Mouse (Mus musculus) cerebellum, postnatal 25 days (tissue): ENCODE results near the gene Eif3b.
A peak's percentile ranks its signal among the peaks of the same experiment; 100 is the strongest.

Experiments used
- DNase-seq, 2 experiments: peaks; one replicate each; pipeline ENCODE4 v3.0.0; 2021; ENCODE audit warnings: mixed read lengths in 2 of 2

The Eif3b gene

DNA sequence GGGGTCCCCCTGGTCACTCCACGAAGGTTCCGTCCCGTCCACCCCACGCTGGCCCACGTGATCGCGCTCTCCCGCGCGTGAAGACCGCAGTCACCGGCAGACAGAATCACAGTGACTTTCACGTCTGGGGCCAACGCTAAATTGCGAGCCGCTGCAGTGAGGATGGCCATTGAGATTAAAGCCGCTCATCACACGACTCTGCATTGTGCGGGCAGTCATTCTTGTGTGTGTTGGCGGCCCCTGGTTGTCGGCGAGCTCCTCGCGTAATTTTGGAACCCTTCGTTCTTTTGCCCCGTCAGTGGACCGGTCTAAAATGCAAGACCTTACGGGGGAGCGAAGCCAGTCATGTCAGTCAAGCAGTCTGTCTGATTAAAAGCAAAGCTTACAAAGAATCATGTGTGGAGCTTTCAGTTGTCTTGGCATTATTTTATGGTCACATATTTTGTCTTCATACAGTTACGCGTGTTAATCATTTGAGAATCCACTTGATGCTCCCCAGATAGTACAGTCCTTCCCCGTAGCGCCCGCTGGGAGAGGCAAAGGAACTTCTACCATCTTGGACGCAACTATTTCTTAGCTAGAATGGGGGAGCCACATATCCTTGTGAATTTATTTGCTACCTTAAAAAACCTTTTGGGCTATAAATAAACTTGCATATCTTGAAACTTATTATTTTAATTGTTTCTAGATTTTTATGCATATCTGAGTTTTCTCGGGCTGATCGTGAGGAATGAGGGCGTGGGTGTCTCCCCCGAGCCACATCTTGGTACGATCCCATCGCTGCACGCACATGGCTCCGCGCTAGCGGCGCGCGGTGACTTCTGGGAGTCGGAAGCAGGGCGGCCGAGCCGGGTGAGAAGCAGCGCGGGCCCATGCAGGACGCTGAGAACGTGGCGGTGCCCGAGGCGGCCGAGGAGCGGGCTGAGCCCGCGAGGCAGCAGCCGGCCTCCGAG, at the start of gene Eif3b:
TSS of gene Eif3b (plus strand) at position 840 of the 953 bp plus-strand sequence.
- DNase-seq = peak; percentile 93 to 94

DNA sequence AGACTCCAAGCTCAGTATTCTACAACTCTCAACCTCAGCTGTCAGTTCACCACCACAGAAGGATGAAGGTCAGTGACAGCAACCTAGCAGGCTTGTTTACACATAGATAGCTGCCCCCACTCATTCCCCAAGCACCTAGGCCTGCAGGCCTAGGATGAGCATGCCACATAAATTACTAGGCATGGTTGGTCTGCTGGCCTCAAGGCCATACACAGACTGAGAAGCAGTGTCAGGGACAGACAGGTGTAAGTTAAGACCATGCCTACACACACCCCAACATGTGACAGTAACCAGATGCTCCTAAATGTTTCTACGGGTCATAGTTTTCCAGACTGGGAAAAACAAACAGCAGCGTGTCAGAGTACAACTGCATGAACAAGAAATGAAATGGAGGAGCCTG, 49.7 kb upstream of the Eif3b start:
- no peak for DNase-seq

DNA sequence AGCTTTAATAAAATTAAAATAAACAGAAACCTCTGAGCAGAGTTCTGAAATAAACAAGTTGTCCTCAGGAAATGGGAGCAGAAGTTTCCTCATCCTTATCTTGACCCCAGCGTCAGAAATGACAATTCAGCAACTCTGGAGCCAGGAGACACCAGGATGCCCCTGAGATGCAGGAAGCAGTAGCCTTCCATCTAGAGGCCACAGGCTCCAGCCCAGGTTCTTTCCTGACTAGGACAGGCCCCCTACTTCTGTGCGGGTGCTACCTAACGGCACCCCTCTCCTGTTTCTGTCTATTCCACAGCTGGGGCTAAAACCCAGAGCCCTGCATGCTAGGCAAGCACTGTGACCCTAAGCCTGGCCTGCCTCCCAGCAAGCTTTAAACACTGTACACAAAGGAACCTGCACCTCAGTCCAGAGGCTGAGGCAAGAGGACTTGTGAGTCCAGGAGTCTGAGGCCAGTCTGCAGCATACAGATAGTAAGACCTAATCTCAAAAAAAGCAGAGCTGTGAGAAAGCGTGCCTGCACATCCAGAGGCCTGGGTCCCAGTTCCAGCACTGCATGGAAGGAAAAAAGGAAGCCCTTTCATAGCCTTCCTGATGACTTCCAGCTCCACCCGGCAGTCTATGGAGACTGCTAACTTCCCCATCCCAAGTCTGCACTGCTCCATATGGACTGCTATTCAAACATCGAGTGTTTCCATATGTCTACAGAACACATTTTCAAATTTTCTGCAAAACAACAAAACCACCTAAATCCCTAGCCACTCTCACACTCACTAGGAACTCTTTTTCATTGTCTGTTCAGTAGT, 48.5 kb upstream of the Eif3b start:
- no peak for DNase-seq

DNA sequence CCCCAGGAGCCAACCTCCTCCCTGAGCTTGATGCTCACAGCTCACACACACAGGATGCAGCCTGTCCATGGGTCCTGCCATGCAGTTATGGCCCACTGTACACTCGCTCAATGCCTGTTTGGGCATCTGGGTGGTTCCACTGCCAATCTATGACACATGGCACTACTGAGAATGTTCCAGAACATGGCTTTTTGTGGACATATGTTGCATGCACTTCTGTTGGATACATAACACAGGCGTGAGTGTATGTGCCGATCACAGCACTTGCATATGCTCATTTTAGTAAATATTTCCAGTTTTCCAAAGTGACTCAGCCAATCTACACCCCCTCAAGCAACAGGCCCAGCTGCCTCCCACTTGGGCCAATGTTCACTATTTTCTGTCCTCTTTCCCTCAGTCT, 47.5 kb upstream of the Eif3b start:
- no peak for DNase-seq

DNA sequence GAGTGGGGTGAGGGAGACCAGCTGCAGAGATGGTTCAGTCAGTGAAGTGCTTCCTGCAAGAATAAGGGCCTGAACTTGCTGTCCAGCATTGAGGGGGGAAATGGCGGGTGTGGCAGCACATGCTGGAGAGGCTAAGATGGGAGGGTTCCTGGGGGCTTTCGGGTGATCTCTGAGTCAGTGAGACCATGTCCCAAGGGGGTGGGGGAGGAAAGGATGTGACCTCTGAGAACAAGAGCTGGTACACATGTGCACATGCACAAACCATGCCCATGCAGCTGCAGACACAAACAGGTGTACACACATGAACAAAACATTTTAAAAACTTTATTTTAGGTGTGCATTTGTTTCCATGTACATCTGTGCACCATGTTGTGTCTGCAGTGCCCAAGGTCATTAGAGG, 45.4 kb upstream of the Eif3b start:
- no peak for DNase-seq

DNA sequence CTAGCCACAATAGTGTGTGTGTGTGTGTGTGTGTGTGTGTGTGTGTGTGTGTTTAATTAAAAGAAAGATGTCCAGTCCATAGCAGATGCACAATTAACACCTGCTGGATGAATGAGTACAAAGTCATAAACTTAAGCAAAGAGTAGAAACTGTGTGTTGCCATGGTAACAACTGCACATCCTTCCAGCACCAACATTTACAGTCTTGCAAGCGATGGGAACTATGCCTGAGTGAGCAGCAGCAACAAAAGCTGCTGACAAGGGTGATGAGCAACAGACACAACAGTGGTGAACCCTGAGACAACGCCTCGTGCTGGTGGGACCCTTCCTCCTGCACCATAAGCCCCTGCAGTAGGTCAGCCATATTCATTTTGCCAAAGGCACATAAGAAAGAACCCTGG, 44.9 kb upstream of the Eif3b start:
- DNase-seq = no peak

DNA sequence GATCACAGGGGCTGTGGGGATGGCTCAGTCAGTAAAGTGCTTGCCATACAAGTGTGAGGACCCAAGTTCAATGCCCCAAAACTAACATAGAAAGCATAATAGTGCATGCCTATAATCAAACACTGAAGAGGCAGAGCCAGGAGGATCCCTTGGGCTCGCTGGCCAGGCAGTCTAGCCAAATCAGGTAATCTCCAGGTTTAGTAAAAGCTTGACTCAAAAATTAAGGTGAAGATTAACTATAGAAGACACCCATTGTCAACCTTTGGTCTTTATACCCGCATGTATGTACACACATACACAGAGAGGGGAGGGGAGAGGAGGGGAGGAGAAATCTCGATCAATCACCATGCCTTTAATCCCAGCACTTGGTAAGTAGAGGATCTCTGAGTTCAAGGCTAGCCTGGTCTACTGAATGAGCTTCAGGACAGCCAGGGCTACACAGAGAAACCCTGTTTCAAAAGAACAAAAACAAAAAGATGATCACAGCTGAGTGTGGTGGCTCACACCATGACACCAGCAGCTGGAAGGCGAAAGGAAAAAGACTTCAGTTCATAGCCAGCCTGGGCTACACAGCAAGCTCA, 43.8 kb upstream of the Eif3b start:
- no peak for DNase-seq

DNA sequence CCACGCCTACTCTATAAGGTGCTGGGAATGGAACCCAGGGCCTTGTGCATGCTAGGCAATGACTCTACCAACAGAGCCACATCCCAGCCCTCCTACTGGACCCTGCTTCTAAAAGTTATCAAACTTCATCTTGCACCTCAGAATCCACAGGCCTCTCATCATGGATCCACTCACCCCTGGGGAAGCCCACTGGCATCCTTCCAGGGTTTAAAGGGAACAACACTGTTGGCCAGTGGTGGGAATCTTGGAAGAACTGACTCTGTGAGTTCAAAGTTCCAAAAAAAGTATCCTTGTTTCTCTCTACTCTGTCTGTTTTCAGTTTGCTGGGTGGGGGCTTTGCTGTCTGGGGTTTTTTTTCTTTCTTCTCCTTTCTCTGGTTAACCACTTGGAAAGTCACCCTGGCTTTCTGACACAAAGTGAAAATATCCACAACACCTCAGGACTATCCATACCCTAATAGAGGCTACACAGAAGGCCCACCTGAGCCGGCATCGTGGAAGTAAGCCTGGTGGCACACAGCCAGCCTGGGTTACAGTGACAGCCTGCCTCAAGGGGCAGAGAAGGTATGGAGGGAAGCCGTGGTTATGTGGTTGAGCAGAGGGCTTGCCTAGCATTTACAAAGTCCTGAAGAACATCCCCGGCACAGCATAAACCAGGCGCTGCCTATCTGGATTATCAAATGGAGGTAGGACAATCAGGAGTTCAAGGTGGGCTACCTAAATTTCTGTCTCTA, 40.8 kb upstream of the Eif3b start:
- peak in 1 of 2 experiments; percentile 28 for DNase-seq

DNA sequence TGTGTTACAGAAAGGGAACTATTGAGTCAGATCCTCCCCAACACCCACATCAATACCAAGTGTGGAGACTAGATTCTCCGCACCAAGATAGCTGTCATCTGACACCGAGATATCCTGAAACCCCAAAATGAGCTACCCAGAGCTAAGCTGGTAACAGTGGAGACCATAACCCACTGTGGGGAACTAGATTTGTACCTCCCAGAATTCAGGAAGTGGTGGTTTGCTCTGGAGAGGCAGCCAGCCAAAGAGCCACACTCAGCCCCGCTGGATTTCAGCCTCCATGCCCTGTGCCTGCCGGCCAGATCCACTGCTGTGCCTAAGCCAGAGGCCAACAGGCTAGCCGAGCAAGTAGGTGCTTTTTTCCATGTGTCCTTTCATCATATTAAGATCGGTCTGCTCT, 39.8 kb upstream of the Eif3b start:
- DNase-seq = peak in 1 of 2 experiments; percentile 13

DNA sequence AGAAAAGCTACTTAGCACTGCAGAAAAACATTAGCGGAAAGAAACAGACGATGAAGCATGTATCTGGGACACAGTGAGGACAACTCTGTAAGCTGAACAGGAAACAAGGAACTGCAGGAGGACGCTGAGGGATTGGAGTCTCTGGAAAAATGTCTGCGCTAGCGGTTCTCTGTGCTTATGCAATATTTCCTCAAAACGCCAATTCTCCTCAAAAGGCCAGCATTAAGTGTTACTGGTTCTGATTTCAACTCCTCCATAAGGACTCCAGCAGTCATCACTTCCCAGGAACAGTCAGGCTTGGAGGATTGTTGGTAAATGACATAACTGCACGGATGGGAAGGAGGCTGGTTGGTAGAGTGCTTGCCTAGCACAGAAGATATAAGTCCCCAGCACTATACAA, 38.0 kb upstream of the Eif3b start:
- no peak for DNase-seq

DNA sequence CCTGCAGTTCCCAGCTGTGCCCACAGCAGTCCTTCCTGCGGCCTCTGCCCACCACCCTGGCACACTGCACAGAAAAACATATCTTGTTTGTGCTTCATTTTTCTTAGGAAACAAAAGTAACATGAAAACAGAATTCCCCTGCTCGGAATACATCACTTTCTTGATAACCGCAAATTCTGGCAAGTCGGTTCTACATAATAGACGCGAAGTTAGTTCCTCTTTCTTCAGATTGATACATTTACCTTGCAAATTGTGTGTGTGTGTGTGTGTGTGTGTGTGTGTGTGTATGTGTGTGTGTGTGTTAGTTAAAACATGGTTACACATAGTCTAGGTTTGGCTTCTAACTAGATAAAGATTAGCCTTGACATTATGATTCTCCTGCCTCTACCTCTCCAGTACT, 36.4 kb upstream of the Eif3b start:
- DNase-seq = no peak

DNA sequence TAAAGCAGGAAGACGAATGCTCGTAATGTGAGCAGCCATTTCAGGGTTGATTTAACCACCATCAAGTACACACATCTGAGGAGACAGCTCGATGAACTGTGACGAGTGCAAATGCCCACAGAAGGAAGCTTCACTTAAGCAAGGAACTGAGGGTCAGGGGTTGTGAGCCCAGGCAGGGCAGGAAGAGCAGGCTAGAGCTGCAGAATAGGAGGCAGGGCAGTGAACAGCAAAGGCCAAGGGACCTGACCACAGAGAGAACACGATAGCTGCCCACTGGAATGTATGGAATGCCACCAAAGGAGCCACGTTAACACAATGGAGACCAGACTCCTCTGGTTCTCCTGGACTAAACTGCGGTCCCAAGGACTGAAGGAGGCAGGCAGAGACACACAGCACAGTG, 35.6 kb upstream of the Eif3b start:
- no peak for DNase-seq

DNA sequence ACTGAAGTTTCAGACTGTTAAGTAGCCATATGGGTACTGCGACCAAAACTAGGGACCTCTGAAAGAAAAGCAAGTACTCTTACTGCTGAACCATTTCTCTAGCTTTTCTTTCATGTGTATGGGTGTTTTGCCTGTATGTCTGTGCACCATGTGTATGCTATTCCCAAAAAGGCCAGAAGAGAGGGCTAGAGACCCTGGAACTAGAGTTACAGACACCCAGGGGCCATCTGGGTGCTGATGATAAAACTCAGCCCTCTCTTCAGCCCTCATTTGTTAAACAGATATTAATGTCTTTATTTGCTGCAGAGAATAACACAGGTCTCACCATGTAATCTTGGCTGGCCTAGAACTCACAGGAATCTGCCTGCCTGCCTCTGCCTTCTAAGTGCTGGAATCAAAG, 34.7 kb upstream of the Eif3b start:
- no peak for DNase-seq

DNA sequence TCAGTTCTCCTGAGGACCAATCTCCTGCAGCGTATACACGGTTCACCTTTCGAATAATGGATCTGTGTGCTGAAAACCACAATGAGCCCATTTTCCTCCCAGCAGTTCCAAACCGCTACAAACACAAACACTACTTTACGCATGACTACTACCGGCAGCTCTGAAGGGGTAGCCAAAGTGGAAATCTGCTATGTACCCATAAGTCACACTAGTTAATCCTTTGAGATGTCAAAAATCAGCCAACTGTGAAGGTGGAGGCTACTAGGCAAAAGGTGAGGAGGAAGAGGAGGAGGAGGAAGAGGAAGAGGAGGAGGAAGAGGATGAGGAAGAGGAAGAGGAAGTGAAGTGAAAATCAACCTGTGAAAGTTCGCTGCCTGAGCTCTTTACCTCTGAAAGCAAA, 31.9 kb upstream of the Eif3b start:
- no peak for DNase-seq

DNA sequence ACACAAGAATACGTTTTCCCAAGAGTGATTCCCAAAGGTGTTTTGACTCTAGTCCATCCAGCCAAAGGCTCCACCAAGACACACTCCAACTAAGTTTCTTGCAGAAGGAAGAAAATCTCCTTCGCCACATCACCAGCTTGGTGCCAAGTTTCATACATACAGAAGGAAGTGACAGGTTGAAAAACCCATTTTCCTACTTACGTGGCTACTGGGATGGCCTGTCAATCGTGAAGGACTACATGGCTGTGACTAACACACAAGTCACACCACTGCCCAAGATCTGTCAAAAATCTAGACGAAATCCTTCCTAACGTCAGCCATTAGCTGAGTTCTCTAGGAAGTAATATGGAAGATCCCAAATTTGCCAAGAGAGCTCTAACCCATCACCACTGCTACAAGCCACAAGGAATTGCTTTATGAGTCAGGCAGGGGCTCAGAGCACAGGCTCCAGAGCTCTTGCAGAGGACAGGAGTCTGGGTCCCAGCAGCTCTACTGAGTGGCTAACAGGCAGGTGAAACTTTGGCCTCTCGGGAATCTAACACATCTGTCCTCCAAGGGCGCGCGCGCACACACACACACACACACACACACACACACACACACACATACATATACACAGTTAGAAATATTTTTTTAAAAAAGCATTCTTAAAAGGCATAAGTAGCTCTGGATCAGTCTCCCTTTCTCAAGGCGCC, 31.2 kb upstream of the Eif3b start:
- DNase-seq = no peak

DNA sequence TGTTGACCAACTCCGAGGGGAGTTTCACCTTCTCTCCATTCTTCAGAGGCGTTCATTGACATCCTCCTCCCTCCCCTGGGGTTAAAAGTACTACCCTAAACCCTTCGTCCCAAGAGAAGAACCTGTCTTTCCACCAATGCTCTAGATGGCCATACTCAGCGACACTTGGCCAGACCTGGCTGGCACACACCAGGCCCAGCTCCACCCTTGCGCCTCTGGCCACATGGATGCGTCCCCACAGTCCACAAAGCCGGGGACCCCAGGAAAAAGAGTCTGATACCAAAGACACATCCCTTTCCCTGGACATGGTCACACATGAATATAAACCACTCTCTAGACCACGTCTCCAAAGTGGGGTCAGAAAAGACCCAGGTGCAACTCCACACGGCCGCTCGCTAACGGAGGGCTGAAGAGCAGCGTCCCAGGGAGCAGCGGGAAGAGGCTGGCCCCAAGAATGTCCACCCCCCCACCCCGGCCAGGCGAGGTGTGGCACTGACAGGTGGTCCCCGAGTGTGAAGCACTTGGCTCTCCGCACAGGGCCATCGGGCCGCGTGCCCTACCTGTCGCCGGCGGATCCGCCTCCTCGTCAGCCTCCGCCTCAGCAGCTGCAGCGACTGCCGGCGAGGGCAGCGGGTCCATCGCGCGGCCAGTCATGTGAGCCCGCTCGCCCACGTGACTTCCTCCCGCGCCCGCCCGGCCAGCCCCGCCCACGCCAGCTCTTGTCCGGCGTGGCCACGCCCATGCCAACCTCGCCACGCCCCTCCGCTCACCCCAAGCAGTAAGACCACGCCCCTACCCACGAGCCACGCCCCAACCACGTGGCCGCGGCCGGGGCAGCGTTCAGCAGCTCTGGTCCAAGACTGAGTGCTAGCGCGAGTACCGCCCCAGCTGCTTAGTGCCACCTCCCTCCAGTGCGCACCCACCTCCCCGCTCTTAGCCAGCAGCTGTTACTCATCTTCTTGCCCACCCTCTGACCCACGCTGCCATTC, 30.2 kb upstream of the Eif3b start, which contains the start of gene Snx8:
TSS of gene Snx8 (minus strand) at position 675 of the 989 bp plus-strand sequence.
- peak; percentile 91 to 97 for DNase-seq

DNA sequence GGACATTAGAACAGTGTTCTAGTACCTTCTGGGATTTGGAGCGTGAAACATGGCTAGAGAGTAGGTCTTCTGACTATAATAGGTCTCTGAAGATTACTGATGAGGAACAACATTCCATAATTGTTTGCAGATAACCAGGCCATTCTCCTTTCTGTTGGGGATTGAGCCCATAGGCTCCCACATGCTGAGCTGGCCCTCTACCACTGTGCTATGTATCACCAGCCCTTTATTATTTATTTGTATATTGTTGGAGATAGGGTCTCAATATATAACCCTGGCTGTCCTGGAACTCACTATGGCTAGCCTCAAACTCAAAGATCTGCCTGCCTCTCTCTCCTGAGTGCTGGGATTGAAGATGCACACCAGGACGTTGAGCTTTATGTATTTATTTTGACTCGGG, 29.5 kb upstream of the Eif3b start:
- no peak for DNase-seq

DNA sequence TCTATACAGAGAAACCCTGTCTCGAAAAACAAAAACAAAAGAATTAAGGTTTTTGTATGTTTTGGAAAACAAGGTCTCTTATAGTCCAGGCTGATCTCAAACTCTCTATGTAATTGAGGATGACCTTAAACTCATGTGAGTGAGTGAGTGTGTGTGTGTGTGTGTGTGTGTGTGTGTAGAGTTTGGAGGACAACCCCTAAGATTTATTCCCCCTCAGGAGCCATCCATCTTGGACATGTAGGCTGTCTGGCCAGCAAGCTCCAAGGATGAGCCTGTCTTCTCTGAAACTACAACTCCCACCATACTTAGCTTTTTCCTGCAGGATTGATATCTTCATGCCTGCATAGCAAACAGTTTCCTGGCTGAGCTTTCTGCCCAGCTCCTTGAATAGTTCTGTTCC, 27.7 kb upstream of the Eif3b start:
- no peak for DNase-seq

DNA sequence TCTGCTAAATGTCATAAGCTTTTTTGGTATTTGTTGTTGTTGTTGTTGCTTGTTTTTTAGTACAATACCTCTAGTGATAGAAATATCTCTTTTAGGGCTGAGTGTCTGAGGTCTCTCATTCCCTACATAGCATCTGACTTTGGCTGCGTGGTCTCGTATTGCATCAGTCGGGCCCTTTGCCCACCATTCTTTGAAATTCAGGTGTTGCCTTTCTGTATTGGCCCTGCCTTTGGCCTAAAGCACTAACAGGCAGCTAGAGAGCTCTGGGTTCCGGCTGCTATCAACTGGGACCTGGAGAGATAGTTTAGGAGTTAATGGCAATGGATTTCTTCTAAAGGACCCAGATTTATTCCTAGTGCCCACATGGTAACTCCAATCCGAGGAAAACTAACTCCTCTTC, 27.1 kb upstream of the Eif3b start:
- no peak for DNase-seq

DNA sequence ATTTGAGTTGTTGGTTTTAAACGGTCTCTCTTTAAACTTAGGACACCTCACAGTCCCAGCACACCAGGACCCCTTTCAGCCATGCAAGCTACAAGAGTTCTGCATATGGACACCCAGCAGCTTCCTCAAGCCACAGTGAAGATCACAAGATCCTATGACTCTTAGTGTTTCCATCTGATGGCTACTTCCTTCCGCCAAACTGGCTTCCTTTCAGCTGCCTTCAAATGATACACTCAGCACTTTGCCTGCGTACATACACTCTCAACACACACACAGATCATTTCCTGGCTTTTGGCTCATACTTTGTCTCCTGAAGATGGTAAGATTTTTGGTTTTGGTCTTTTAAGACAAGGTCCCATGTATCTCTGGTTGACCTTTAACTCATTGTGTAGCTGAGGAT, 26.4 kb upstream of the Eif3b start:
- no peak for DNase-seq
